Mouse (Mus musculus) erythroblast, embryonic 14.5 days (primary cell): ENCODE data around the gene Med8. TPM values are rescaled to one million over a fixed set of nuclear protein-coding genes. Genes with fewer than 3 reads are reported as not detected.

ENCODE experiments used
- H3K27me3 ChIP-seq: 2 replicates; pipeline ENCODE4 v1.6.1; 2012; ENCODE audit warnings: inconsistent platforms; ENCODE audit not compliant: control insufficient read depth
- H3K36me3 ChIP-seq: 2 replicates; pipeline ENCODE4 v1.6.1; 2012; ENCODE audit warnings: mild to moderate bottlenecking, inconsistent platforms; ENCODE audit not compliant: control insufficient read depth
- H3K4me1 ChIP-seq: 2 replicates; pipeline ENCODE4 v1.6.1; 2012; ENCODE audit warnings: inconsistent platforms; ENCODE audit not compliant: control insufficient read depth
- H3K4me3 ChIP-seq: replicated peaks from 2 replicates; pipeline ENCODE3; 2012; ENCODE audit warnings: moderate library complexity, mild to moderate bottlenecking, inconsistent platforms
- H3K9me3 ChIP-seq: 2 replicates; pipeline ENCODE4 v1.6.1; 2012; ENCODE audit warnings: low read length, inconsistent platforms, mixed read lengths; ENCODE audit not compliant: control insufficient read depth
- GATA1 ChIP-seq: IDR thresholded peaks from 2 replicates; pipeline ENCODE4 v1.6.1; 2012; ENCODE audit warnings: low read length, inconsistent platforms, mixed read lengths
- TAL1 ChIP-seq: IDR thresholded peaks from 3 replicates; pipeline ENCODE4 v1.6.1; 2012; ENCODE audit warnings: low read length, inconsistent platforms, mixed read lengths
- polyA plus RNA-seq: library from polyadenylated mRNA; stranded (reverse); fragments of >175 nt; gene quantifications from 2 replicates; pipeline ENCODE4 v1.2.3, GENCODE M21; 2012

Med8 gene
- polyA plus RNA-seq, 1 experiment, result 6.4 TPM

- no peaks in the 10 kb centered on the region for H3K27me3 ChIP-seq
- peaks cover 82% of the 10 kb centered on the region for H3K36me3 ChIP-seq
- no peaks in the 10 kb centered on the region for H3K9me3 ChIP-seq
- no peak for TF ChIP-seq GATA1
- TF ChIP-seq TAL1, result no peak
- peaks cover 36% of the 10 kb centered on the region for H3K4me1 ChIP-seq
- H3K4me3 ChIP-seq, result no peak overlapping the region
Measured at GRCm38 (mm10) chr4:118402701-118403100, 6.4 kb upstream of the Med8 start.

- TF ChIP-seq GATA1, result no peak
- TF ChIP-seq TAL1, result no peak
- Histone ChIP-seq H3K4me1 (peaks cover 37% of the 10 kb centered on the region), H3K36me3 (peaks cover 69% of the 10 kb centered on the region), H3K4me3 (peak overlapping the region; percentile 89), H3K27me3 (no peaks in the 10 kb centered on the region), H3K9me3 (no peaks in the 10 kb centered on the region)
Measured at GRCm38 (mm10) chr4:118410871-118411270, 1.7 kb downstream of the Med8 start.

- Histone ChIP-seq H3K4me3 (no peak overlapping the region), H3K36me3 (peaks cover 83% of the 10 kb centered on the region)
Measured at GRCm38 (mm10) chr4:118413553-118413952, 4.4 kb downstream of the Med8 start.

GRCm38 (mm10) chr4:118415779-118416178, 6.6 kb downstream of the Med8 start:
- Histone ChIP-seq H3K4me1 (peaks cover 17% of the 10 kb centered on the region), H3K9me3 (no peaks in the 10 kb centered on the region), H3K36me3 (peaks cover 95% of the 10 kb centered on the region), H3K4me3 (no peak overlapping the region), H3K27me3 (no peaks in the 10 kb centered on the region)
- no peak for TF ChIP-seq GATA1
- no peak for TF ChIP-seq TAL1

More at GRCm38 (mm10) chr4:118413553-118413952, 4.4 kb downstream of the Med8 start:
- no peaks in the 10 kb centered on the region for H3K27me3 ChIP-seq
- no peaks in the 10 kb centered on the region for H3K9me3 ChIP-seq
- H3K4me1 ChIP-seq, result peaks cover 22% of the 10 kb centered on the region
- TF ChIP-seq TAL1 (no peak), GATA1 (no peak)

GRCm38 (mm10) chr4:118416329-118416728, 7.2 kb downstream of the Med8 start:
- H3K4me3 ChIP-seq, result no peak overlapping the region
- H3K4me1 ChIP-seq, result peaks cover 14% of the 10 kb centered on the region

GRCm38 (mm10) chr4:118417112-118417797, 8.1 kb downstream of the Med8 start:
- TF ChIP-seq GATA1 (no peak), TAL1 (no peak)
- Histone ChIP-seq H3K4me3 (no peak overlapping the region), H3K27me3 (no peaks in the 10 kb centered on the region), H3K4me1 (peaks cover 13% of the 10 kb centered on the region), H3K9me3 (no peaks in the 10 kb centered on the region), H3K36me3 (peaks cover 90% of the 10 kb centered on the region)

More at GRCm38 (mm10) chr4:118416329-118416728, 7.2 kb downstream of the Med8 start:
- peaks cover 94% of the 10 kb centered on the region for H3K36me3 ChIP-seq
- H3K9me3 ChIP-seq, result no peaks in the 10 kb centered on the region
- TF ChIP-seq TAL1 (no peak), GATA1 (no peak)
- no peaks in the 10 kb centered on the region for H3K27me3 ChIP-seq

GRCm38 (mm10) chr4:118421384-118421783, 12.2 kb downstream of the Med8 start:
- peaks cover 66% of the 10 kb centered on the region for H3K36me3 ChIP-seq

GRCm38 (mm10) chr4:118424541-118425160, 15.5 kb downstream of the Med8 start:
- H3K36me3 ChIP-seq, result peaks cover 51% of the 10 kb centered on the region
- peaks cover 74% of the 10 kb centered on the region for H3K4me1 ChIP-seq
- H3K27me3 ChIP-seq, result no peaks in the 10 kb centered on the region
- TF ChIP-seq TAL1 (peak; percentile 60), GATA1 (peak; percentile 92)
- peak overlapping the region; percentile 8 for H3K4me3 ChIP-seq
- H3K9me3 ChIP-seq, result no peaks in the 10 kb centered on the region

More at GRCm38 (mm10) chr4:118421384-118421783, 12.2 kb downstream of the Med8 start:
- Histone ChIP-seq H3K4me3 (no peak overlapping the region), H3K9me3 (no peaks in the 10 kb centered on the region), H3K27me3 (no peaks in the 10 kb centered on the region), H3K4me1 (peaks cover 46% of the 10 kb centered on the region)
- TF ChIP-seq GATA1 (no peak), TAL1 (no peak)

- no peak overlapping the region for H3K4me3 ChIP-seq
- TF ChIP-seq TAL1, result no peak
- no peak for TF ChIP-seq GATA1
- H3K36me3 ChIP-seq, result peaks cover 51% of the 10 kb centered on the region
- peaks cover 76% of the 10 kb centered on the region for H3K4me1 ChIP-seq
- no peaks in the 10 kb centered on the region for H3K27me3 ChIP-seq
- H3K9me3 ChIP-seq, result no peaks in the 10 kb centered on the region
Measured at GRCm38 (mm10) chr4:118425374-118425773, 16.2 kb downstream of the Med8 start.
